Comparison of ENCODE assay signal across 34 mouse cellular contexts in the genomic region with DNA sequence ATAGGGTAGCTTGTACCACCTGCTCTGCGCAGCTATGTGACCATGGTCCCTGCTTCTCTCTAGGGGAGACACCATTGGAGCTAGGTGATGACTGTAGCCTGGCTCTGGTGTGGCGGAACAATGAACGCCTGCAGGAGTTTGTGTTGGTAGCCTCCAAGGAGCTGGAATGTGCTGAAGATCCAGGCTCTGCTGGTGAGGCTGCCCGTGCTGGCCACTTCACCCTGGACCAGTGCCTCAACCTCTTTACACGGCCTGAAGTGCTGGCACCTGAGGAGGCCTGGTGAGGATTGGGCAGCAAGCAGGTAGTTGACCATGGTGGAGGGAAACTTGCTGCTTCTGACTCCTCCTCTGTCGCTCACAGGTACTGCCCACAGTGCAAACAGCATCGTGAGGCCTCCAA.
"Had no signal": no experiment of that assay in that cellular context is flagged by ENCODE, and none has a peak within 500 bp of the region (broad histone marks: within the 10 kb centered on the region; RNA-seq: fewer than 3 reads in every experiment).

No protein-coding gene starts in this region.

- H3K4me1 ChIP-seq: heart, embryonic 10.5 days; heart, embryonic 12.5 days; heart, embryonic 13.5 days; heart, embryonic 15.5 days; hindbrain, embryonic 10.5 days; hindbrain, embryonic 12.5 days; hindbrain, embryonic 13.5 days; hindbrain, embryonic 15.5 days; intestine, embryonic 15.5 days; kidney, embryonic 15.5 days had no signal

- H3K27me3 ChIP-seq: heart, embryonic 12.5 days; heart, embryonic 13.5 days; heart, embryonic 15.5 days; hindbrain, embryonic 12.5 days; hindbrain, embryonic 13.5 days; hindbrain, embryonic 15.5 days; intestine, embryonic 15.5 days; kidney, embryonic 15.5 days had no signal

- H3K27ac ChIP-seq: heart, embryonic 10.5 days; heart, embryonic 13.5 days; heart, embryonic 15.5 days; hindbrain, embryonic 10.5 days; hindbrain, embryonic 12.5 days; hindbrain, embryonic 13.5 days; hindbrain, embryonic 14.5 days; hindbrain, embryonic 15.5 days; hindbrain, postnatal 0 days; intestine, embryonic 15.5 days; kidney, embryonic 15.5 days; kidney, postnatal 0 days; layer of hippocampus, adult 2 months; left cerebral cortex, adult 2 months had no signal

- DNase-seq: heart, postnatal 10 days; heart, postnatal 14 days; heart, postnatal 36 days; kidney, adult 11 months; kidney, adult 18-20 months; kidney, adult 2 months; kidney, adult 8-10 months; kidney, adult 9 months; kidney, postnatal 10 days; kidney, postnatal 14 days; kidney, postnatal 36 days; kidney, postnatal 4 days; layer of hippocampus, adult 9-11 months; layer of hippocampus, postnatal 36 days had no signal

- H3K9ac ChIP-seq: heart, embryonic 12.5 days; heart, embryonic 13.5 days; heart, embryonic 15.5 days; hindbrain, embryonic 12.5 days; hindbrain, embryonic 13.5 days; hindbrain, embryonic 14.5 days; hindbrain, embryonic 15.5 days; intestine, embryonic 15.5 days; kidney, embryonic 15.5 days had no signal

- H3K9me3 ChIP-seq: heart, embryonic 10.5 days; heart, embryonic 12.5 days; heart, embryonic 13.5 days; heart, embryonic 15.5 days; hindbrain, embryonic 10.5 days; hindbrain, embryonic 12.5 days; hindbrain, embryonic 13.5 days; hindbrain, embryonic 15.5 days; intestine, embryonic 15.5 days; kidney, embryonic 15.5 days had no signal

- H3K4me3 ChIP-seq: heart, embryonic 10.5 days; heart, embryonic 12.5 days; heart, embryonic 13.5 days; heart, embryonic 15.5 days; hindbrain, embryonic 10.5 days; hindbrain, embryonic 12.5 days; hindbrain, embryonic 13.5 days; hindbrain, embryonic 15.5 days; intestine, embryonic 15.5 days; kidney, embryonic 15.5 days; layer of hippocampus, adult 2 months; left cerebral cortex, adult 2 months had no signal

- H3K4me2 ChIP-seq: heart, embryonic 11.5 days; heart, embryonic 12.5 days; heart, embryonic 13.5 days; heart, embryonic 15.5 days; hindbrain, embryonic 12.5 days; hindbrain, embryonic 13.5 days; hindbrain, embryonic 14.5 days; hindbrain, embryonic 15.5 days; intestine, embryonic 15.5 days; kidney, embryonic 15.5 days had no signal

- ATAC-seq: hindbrain, embryonic 16.5 days; hindbrain, postnatal 0 days; inflammation-experienced regulatory T-cells, adult 6 months; intestine, embryonic 15.5 days; intestine, embryonic 16.5 days; intestine, postnatal 0 days had no signal
